Mouse (Mus musculus) naive thymus-derived CD4-positive, alpha-beta T cell, adult 5 months (primary cell): ENCODE results near the gene Nfrkb. TPM values are rescaled to one million over a fixed set of nuclear protein-coding genes. Genes with fewer than 3 reads are reported as not detected.

Experiments used
- polyA plus RNA-seq: library from polyadenylated mRNA; unstranded; fragments of 100-300 nt; shearing (Covaris generic); gene quantifications from one replicate; pipeline ENCODE4 v1.2.1, GENCODE M21; 2017

Nfrkb gene
- polyA plus RNA-seq: 68.2 TPM

GRCm38 (mm10) chr9:31385947-31386354 lies at the start of gene Nfrkb:
Nfrkb (plus strand) TSS chr9:31386192.

GRCm38 (mm10) chr9:31463692-31464474 lies 77.9 kb downstream of the Nfrkb start, which contains the start of gene Tmem45b:
Tmem45b (minus strand) TSS chr9:31464462.

Other genes starting within 250 kb of the Nfrkb start
- gene Aplp2, start 174.4 kb upstream of the Nfrkb start, polyA plus RNA-seq: 151 TPM
- gene Prdm10, start 105.7 kb upstream of the Nfrkb start, polyA plus RNA-seq: 20.4 TPM
- gene Tmem45b, start 78.3 kb downstream of the Nfrkb start, polyA plus RNA-seq: not detected